Mouse (Mus musculus) layer of hippocampus, postnatal 36 days (tissue): ENCODE results near the gene Siglech. TPM values are rescaled to one million over a fixed set of nuclear protein-coding genes. Genes with fewer than 3 reads are reported as not detected.
"Not testable (repeated sequence)": the region's sequence is repeated elsewhere in the genome, so short reads cannot be mapped to it uniquely, and the experiment has no call there.

Experiments
- DNase-seq, 2 experiments: peaks; one replicate each; pipeline ENCODE4 v3.0.0; 2022
- total RNA-seq, 2 experiments: library from RNA; stranded (reverse); gene quantifications; 2 replicates each; pipeline ENCODE4 v1.2.3; 2021

The Siglech gene
- total RNA-seq, result 10 to 100 TPM; 12.4 to 13.5 TPM

- no peak for DNase-seq
These were observed at the start of gene Siglech for GRCm38 (mm10) chr7:55767926-55768325. Gene Siglech, plus strand, starts transcription at chr7:55768178.

DNA sequence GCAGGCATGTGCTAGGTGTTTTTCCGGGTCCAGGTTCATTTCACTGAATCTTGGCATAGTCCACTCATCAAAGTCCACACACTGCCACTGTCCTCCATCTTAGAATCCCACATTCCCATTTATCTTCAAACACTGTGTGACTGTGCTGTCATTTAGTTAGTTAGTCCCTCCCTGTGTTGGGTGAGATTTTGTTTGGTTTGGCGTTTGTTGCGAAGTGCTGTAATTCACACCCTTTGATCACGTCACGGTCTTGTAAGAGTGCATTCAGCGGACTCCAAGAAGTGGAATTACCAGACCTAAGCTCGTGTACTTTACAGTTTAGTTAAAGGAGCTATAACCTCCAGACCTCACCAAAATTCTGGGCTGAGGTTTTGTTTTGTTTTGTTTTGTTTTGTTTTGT, 45.3 kb upstream of the Siglech start:
- no peak for DNase-seq

DNA sequence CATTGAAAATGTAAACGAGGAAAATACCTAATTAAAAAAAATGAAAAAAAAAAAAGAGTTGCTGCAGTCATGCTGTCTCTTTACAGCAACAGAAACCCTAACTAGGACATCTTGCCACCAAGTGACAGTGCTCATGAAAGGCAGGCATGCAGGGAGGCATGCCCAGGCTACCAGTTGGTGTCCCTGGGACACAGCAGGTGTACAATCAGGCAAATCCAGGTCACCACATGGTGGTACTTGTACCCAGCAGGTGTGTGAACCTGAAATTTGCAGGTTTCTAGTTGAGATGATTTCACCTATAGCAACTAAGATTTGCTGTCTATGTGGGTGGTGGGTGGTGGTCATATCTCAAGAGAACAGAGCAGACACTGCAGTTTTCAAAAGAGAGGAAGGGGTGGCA, 39.1 kb upstream of the Siglech start:
- DNase-seq, result no peak

GRCm38 (mm10) chr7:55734483-55734882, 33.5 kb upstream of the Siglech start:
- no peak for DNase-seq

DNA sequence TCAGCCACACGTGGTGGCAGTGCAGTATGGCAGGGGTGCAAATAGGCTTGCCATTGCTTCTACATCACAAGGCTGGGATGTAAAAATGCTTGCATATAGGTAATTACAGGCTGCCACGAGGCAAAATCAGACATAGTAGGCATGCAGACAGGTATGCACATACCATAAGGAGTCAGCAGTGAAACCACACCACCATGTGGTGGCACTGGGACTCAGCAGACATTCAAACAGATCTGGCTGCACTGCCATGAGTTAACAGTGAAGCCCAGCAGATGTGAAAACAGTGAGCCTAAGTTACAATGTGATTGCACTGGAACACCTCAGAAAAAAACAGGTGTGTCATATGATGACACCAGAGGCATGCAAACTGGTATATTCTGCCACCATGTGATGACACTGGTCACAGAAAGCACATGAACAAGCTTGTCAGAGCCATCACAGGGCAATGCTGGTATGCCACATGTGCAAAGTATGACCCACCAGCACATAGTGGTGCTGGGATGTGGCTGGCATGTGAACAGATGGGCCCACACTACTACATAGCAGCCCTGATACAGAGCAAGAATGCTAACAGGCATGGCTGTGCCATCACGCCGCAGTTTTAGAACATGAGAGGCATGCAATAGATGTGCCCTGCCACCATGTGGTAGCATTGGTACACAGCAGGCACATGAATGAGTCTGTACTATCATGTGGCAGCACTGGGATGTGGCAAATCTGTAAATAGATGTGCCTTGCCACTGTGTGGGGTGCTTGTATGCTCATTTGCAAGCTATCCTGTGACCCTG, 30.7 kb upstream of the Siglech start:
- DNase-seq, result peak; percentile 56 to 58

DNA sequence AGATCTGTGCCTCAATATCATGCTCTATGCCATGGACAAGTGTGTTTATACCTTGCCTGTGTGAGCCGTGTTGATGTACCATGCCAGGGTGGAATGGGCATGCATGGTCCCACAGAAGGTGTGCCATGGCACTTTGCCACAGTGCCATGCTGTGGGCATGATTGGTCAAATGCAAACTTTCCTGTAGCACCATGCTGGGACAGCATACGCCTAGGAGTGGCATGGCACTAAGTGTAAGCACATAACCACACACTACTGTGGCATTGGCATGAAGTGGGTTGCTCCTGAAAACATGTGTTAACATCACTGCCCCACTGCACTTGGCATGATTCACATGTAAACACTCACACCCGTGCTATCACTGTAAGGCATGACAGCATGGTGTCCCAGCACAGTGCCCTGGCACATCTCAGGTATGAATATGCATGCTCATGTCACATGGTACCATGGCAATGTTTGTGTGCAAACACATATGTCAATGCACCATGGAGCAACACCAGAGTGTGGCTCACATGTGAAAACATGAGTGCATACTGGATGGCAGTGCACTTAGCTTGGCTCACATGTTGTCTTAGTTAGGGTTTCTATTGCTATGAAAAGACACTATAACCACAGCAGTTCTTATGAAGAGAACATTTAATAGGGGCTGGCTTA, 24.2 kb upstream of the Siglech start:
- no peak for DNase-seq

DNA sequence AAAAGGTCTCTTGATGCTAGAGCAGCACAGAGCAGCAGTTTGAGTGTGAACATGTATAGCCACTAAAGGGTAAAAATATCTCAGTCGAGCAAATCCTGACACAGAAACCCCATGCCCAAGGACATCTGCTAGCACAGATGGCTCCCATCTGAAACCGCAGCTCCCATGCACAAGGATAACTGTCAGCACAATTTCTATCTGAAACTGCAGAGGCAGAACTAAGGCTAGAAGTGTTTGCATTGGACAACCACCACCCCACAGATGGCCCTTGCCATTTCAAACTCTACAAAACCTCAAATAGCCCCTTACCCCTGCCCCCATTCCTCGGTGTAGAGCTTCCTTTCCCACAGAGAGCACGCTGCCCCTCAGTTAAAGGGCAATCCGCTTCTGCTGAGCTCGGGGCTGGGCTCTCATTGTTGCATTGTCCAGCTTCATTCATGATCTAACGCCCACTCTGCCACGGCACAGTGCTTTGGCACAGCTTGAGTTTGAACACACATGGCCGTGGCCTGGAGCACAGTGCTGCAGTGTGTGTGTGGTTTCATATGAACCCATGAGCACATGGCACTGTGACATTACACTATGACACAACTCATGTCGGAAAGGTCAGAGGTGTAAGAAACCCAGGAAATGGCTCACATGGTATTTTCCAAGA, 23.3 kb upstream of the Siglech start:
- peak; percentile 77 to 82 for DNase-seq

DNA sequence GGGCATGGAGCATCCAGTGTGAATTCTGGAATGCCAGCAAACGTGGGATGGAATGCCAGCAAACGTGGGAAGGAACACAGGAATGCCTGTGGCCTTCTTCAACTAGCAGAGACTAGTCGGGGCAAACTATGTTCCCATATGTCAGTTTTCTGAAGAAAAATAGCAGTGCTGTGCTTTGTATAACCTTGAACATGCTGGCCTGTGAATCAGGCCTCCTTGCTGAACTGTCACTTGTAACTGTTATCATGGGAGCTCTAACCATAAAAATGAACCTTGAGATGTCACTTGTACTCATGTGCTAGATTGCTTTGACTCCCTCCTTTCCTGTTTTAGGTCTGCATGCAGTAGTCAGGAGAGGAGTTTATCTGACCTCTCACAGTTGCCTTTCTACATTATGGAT, 17.1 kb upstream of the Siglech start:
- DNase-seq, result no peak

DNA sequence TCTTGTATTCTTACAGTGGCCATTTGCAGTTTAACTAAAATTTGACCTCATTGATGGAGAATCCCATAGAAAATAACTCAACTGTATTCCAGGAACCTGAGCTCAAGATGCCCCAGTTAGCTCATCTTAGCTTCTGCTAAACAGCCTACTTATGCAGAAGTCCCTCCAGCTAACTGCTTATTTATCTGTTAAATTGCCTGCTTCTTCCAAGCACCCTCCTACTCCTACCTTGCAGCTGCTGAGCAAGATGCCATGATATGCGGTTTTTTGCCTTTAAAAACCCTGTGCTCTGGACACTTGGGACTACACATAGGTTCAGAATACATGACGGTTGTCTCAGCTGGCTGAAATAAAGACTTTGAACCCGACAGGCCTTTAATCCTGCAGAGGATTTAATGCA, 8.6 kb upstream of the Siglech start:
- no peak for DNase-seq

DNA sequence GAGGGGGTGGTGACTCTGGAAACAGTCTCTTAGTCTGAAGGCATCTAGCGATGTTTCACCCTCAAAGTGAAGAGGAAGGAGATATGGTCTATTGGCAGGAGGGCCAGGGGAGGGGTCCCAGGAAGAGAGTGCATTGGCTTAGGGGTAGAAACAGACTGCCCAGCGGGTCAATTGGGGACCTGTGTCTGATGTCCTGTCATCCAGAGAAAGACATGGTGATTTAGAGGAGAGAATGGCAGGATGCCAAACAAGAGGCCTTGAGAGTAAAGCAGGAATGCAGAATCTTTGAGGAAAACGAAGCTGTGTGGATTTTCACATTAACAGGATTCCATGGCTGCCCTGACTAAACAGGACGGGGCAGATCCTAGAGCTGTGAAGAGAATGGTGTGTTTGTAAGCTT, 12.0 kb downstream of the Siglech start:
- no peak for DNase-seq

- no peak for DNase-seq
These were observed 14.5 kb downstream of the Siglech start for GRCm38 (mm10) chr7:55782493-55782892.

DNA sequence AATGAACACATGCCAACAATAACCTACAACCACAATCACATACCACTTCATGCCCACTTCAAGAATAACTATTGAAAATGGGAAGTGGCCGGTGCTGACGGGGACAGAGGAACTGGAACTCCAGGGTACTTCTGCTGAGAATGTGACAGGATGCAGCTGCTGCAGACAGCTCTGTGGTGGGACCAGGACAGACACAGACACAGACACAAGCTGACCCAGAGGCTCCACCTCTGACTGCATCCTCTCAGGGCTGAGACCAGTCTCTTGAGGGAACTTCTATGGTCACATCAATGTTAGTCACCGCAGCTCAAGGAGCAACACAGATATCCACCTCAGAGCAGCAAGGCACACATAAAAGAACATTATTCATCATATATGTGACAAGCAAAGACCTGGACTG, 16.6 kb downstream of the Siglech start:
- no peak for DNase-seq

- not testable (repeated sequence) for DNase-seq
These were observed 22.6 kb downstream of the Siglech start for GRCm38 (mm10) chr7:55790586-55790985.

DNA sequence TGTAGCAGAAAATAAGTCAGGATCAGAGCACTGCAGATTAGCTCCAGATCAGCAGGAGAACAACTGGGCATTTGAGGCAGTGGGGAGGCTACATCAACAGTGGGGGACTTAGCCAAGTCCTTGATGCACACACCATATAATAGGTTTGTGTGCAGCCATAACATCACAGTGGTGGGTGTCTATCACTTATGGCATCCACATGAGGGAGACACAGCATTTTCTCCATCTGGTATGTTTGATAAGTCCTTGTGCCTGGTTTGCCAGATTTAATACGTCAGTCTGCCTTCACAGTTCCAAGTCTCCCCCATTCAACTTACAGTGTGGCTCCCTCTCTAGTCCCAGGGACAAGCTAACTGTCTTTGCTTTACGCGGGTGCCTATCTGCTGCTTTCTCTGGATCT, 24.3 kb downstream of the Siglech start:
- no peak for DNase-seq

DNA sequence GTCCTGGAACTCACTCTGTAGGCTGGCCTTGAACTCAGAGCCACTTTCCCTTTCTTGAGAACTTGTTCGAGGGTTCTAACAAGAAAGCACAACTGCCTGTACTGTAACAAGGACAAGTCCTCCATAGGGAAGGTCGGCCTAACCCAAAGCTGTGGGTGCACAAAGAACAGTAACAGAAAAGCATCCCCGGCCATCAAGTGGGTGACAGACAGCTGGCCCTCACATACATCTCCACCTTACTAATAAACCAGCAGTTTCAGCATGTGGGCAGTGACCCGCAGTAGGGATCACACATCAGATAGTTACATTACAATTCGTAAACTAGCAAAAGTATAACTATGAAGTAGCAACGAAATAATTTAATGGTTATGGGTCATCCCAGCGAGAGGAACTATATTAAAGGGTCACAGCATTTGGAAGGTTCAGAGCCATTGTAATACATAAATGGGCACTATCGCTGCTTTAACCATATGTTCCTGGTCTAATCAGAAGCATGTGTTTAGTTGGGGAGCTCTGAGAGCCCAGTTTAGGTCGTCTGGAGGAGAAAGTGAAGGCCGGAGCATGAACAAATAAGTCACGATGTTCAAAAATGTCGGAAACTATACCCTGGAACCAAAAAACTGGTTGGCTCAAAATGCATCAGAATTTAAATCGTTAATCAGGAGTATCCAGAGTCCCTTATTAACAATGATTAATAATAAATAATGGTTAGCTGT, 25.4 kb downstream of the Siglech start:
- no peak for DNase-seq

DNA sequence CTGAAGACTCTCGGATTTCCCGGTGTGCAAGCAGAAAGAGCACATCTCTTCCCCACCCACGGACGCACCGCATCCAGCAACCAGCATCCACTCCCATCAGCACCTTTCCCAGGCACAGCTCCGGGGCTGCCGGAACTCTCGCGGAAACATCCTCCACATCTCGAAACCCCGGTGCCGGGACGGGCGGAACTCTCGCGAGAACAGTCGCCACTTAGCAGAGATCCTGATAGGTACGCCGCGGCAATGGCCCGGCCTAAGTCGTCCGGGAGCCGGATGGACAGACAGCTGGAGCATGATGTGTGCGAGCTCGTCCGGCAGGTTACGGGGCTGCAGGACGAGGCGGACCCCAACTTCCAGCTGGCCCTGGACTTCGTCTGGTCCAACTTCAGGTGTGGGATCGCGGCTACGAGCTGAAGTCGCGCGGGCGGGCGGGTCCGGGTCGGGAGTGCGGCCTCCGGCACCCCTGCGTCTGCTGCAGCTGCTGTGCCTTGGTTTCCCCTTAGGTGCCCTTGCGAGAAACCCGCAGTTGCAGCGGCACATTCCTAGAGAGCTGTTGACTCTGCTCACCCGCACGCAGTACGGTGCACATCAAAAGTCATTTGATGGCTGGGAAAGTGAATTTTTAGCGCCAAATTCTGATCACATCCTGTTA, 26.1 kb downstream of the Siglech start, which contains the start of gene Tubgcp5:
Tubgcp5 (plus strand) TSS at position 203 of the 652 bp plus-strand sequence.
- peak; percentile 93 to 95 for DNase-seq

- DNase-seq, result no peak
These were observed 32.0 kb downstream of the Siglech start for GRCm38 (mm10) chr7:55799981-55800380.

GRCm38 (mm10) chr7:55809967-55810366, 42.0 kb downstream of the Siglech start:
- no peak for DNase-seq

GRCm38 (mm10) chr7:55824468-55824867, 56.5 kb downstream of the Siglech start:
- DNase-seq, result no peak

DNA sequence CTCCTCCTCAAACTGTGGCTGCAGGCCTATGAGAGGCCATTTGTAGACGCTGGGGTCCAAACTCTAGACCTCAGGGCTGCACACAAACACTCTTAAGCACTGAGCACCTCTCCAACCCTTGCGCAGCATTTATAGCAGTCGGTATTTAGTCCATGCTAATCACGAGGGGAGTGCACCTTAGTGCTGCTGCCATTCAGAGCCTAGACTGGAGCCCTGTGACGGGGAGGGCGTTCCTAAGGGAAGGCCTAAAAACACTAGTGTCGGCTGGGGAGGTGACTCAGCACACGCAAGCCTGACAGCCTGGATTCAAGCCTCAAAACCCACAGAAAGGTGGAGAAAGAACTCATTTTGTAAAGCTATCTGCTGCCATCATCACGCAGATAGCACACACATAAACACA, 59.6 kb downstream of the Siglech start:
- no peak for DNase-seq
